Mouse (Mus musculus): ENCODE data around the gene Tiam1. TPM values are rescaled to one million over a fixed set of nuclear protein-coding genes. Genes with fewer than 3 reads are reported as not detected.
"Not testable (repeated sequence)": the region's sequence is repeated elsewhere in the genome, so short reads cannot be mapped to it uniquely, and the experiment has no call there.

Gene Tiam1
- polyA plus RNA-seq, 1 experiment from 2014 or later: 45.9 TPM

GRCm38 (mm10) chr16:90085580-90085979 is 58.0 kb downstream of the Tiam1 start:
- Histone ChIP-seq H3K36me3 (peaks cover 8% of the 10 kb centered on the region; the same call in 1 of the 2 replicates), H3K27me3 (no peaks in the 10 kb centered on the region), H3K9me3 (no peaks in the 10 kb centered on the region), H3K9ac (no peak overlapping the region), H3K27ac (0 out of 2 replicates have a peak overlapping the region, but pooled peaks have one; percentile 5), H3K4me3 (no peak overlapping the region), H3K4me1 (peaks cover 39% of the 10 kb centered on the region), H3K4me2 (no peak overlapping the region)
- 77% methylated on average over 14 of the region's 14 CpGs for WGBS
- no peak for ATAC-seq (ENCODE audit: insufficient number of reproducible peaks, insufficient read depth, low FRiP score, low TSS enrichment, low read depth)

GRCm38 (mm10) chr16:90081125-90081524 is 62.4 kb downstream of the Tiam1 start:
- Histone ChIP-seq H3K9me3 (no peaks in the 10 kb centered on the region), H3K36me3 (no peaks in the 10 kb centered on the region), H3K27me3 (no peaks in the 10 kb centered on the region), H3K4me1 (peaks cover 41% of the 10 kb centered on the region), H3K27ac (no peak overlapping the region), H3K9ac (no peak overlapping the region), H3K4me2 (no peak overlapping the region), H3K4me3 (no peak overlapping the region)
- WGBS: 75% methylated on average over 1 of the region's 1 CpGs
- ATAC-seq (ENCODE audit: insufficient number of reproducible peaks, insufficient read depth, low FRiP score, low TSS enrichment, low read depth): no peak

- no peak overlapping the region for H3K4me3 ChIP-seq
- peaks cover 28% of the 10 kb centered on the region for H3K4me1 ChIP-seq
- ATAC-seq (ENCODE audit: insufficient number of reproducible peaks, insufficient read depth, low FRiP score, low TSS enrichment, low read depth): no peak
- H3K36me3 ChIP-seq: no peaks in the 10 kb centered on the region
- WGBS: 88% methylated on average over 11 of the region's 11 CpGs
- no peak overlapping the region for H3K9ac ChIP-seq
- H3K27me3 ChIP-seq: no peaks in the 10 kb centered on the region
- H3K27ac ChIP-seq: no peak overlapping the region
- no peaks in the 10 kb centered on the region for H3K9me3 ChIP-seq
- no peak overlapping the region for H3K4me2 ChIP-seq
Measured at GRCm38 (mm10) chr16:90078806-90079381, 64.7 kb downstream of the Tiam1 start.

GRCm38 (mm10) chr16:90073510-90073909 is 70.1 kb downstream of the Tiam1 start:
- 0 out of 2 replicates have a peak overlapping the region, but pooled peaks have one; percentile 23 for H3K27ac ChIP-seq
- no peaks in the 10 kb centered on the region for H3K36me3 ChIP-seq
- no peak overlapping the region for H3K9ac ChIP-seq
- ATAC-seq (ENCODE audit: insufficient number of reproducible peaks, insufficient read depth, low FRiP score, low TSS enrichment, low read depth): no peak
- H3K27me3 ChIP-seq: no peaks in the 10 kb centered on the region
- H3K9me3 ChIP-seq: no peaks in the 10 kb centered on the region
- peak overlapping the region; percentile 40; the same call in 1 of the 2 replicates for H3K4me2 ChIP-seq
- 24% methylated on average over 7 of the region's 7 CpGs for WGBS
- H3K4me1 ChIP-seq: peaks cover 52% of the 10 kb centered on the region
- no peak overlapping the region for H3K4me3 ChIP-seq

GRCm38 (mm10) chr16:90072651-90073050 is 70.9 kb downstream of the Tiam1 start:
- no peak overlapping the region for H3K4me3 ChIP-seq
- no peaks in the 10 kb centered on the region for H3K9me3 ChIP-seq
- 19% methylated on average over 15 of the region's 15 CpGs for WGBS
- H3K36me3 ChIP-seq: no peaks in the 10 kb centered on the region
- no peak overlapping the region for H3K9ac ChIP-seq
- ATAC-seq (ENCODE audit: insufficient number of reproducible peaks, insufficient read depth, low FRiP score, low TSS enrichment, low read depth): no peak
- H3K27ac ChIP-seq: 0 out of 2 replicates have a peak overlapping the region, but pooled peaks have one; percentile 23
- peak overlapping the region; percentile 40 for H3K4me2 ChIP-seq
- peaks cover 55% of the 10 kb centered on the region for H3K4me1 ChIP-seq
- H3K27me3 ChIP-seq: no peaks in the 10 kb centered on the region

- not testable (repeated sequence) for H3K36me3 ChIP-seq, H3K4me2 ChIP-seq, H3K4me3 ChIP-seq, H3K9me3 ChIP-seq, H3K9ac ChIP-seq, H3K27me3 ChIP-seq
- Histone ChIP-seq H3K27ac (peak overlapping the region; percentile 33; the same call in 1 of the 2 replicates), H3K4me1 (peaks cover 55% of the 10 kb centered on the region)
- peak; percentile 82; the same call in 1 of the 2 replicates for ATAC-seq (ENCODE audit: insufficient number of reproducible peaks, insufficient read depth, low FRiP score, low TSS enrichment, low read depth)
Measured at GRCm38 (mm10) chr16:90071125-90071524, 72.4 kb downstream of the Tiam1 start.

GRCm38 (mm10) chr16:90070104-90070503 is 73.5 kb downstream of the Tiam1 start:
- Histone ChIP-seq H3K4me3 (no peak overlapping the region), H3K27ac (peak overlapping the region; percentile 33), H3K9me3 (no peaks in the 10 kb centered on the region), H3K4me2 (no peak overlapping the region), H3K9ac (no peak overlapping the region), H3K36me3 (peaks cover 7% of the 10 kb centered on the region; the same call in 1 of the 2 replicates), H3K4me1 (peaks cover 55% of the 10 kb centered on the region), H3K27me3 (no peaks in the 10 kb centered on the region)
- 69% methylated on average over 11 of the region's 11 CpGs for WGBS
- ATAC-seq (ENCODE audit: insufficient number of reproducible peaks, insufficient read depth, low FRiP score, low TSS enrichment, low read depth): no peak

- no peak for ATAC-seq (ENCODE audit: insufficient number of reproducible peaks, insufficient read depth, low FRiP score, low TSS enrichment, low read depth)
- 70% methylated on average over 8 of the region's 8 CpGs for WGBS
Measured at GRCm38 (mm10) chr16:90069197-90069596, 74.4 kb downstream of the Tiam1 start.

GRCm38 (mm10) chr16:90052905-90053519 is 90.6 kb downstream of the Tiam1 start:
- H3K9me3 ChIP-seq: no peaks in the 10 kb centered on the region
- H3K9ac ChIP-seq: no peak overlapping the region
- no peak for ATAC-seq (ENCODE audit: insufficient number of reproducible peaks, insufficient read depth, low FRiP score, low TSS enrichment, low read depth)
- H3K27me3 ChIP-seq: no peaks in the 10 kb centered on the region
- H3K36me3 ChIP-seq: peaks cover 12% of the 10 kb centered on the region
- H3K4me1 ChIP-seq: peaks cover 17% of the 10 kb centered on the region
- no peak overlapping the region for H3K27ac ChIP-seq
- H3K4me2 ChIP-seq: no peak overlapping the region
- WGBS: 77% methylated on average over 14 of the region's 14 CpGs
- no peak overlapping the region for H3K4me3 ChIP-seq

More at GRCm38 (mm10) chr16:90069197-90069596, 74.4 kb downstream of the Tiam1 start:
- Histone ChIP-seq H3K36me3 (peaks cover 16% of the 10 kb centered on the region), H3K9ac (no peak overlapping the region), H3K27me3 (no peaks in the 10 kb centered on the region), H3K4me2 (no peak overlapping the region), H3K4me3 (no peak overlapping the region), H3K27ac (no peak overlapping the region), H3K4me1 (peaks cover 52% of the 10 kb centered on the region), H3K9me3 (no peaks in the 10 kb centered on the region)

- no peak overlapping the region for H3K27ac ChIP-seq
- WGBS: 74% methylated on average over 11 of the region's 11 CpGs
- H3K9me3 ChIP-seq: no peaks in the 10 kb centered on the region
- ATAC-seq (ENCODE audit: insufficient number of reproducible peaks, insufficient read depth, low FRiP score, low TSS enrichment, low read depth): no peak
- no peak overlapping the region for H3K4me3 ChIP-seq
- H3K4me2 ChIP-seq: no peak overlapping the region
- no peak overlapping the region for H3K9ac ChIP-seq
- peaks cover 17% of the 10 kb centered on the region for H3K4me1 ChIP-seq
- peaks cover 12% of the 10 kb centered on the region for H3K36me3 ChIP-seq
- H3K27me3 ChIP-seq: no peaks in the 10 kb centered on the region
Measured at GRCm38 (mm10) chr16:90052409-90052808, 91.2 kb downstream of the Tiam1 start.

GRCm38 (mm10) chr16:90051051-90051450 is 92.5 kb downstream of the Tiam1 start:
- H3K36me3 ChIP-seq: peaks cover 11% of the 10 kb centered on the region
- peaks cover 26% of the 10 kb centered on the region for H3K4me1 ChIP-seq
- H3K9ac ChIP-seq: no peak overlapping the region
- WGBS: 86% methylated on average over 7 of the region's 7 CpGs
- no peaks in the 10 kb centered on the region for H3K27me3 ChIP-seq
- ATAC-seq (ENCODE audit: insufficient number of reproducible peaks, insufficient read depth, low FRiP score, low TSS enrichment, low read depth): no peak
- no peak overlapping the region for H3K4me3 ChIP-seq
- H3K4me2 ChIP-seq: no peak overlapping the region
- no peak overlapping the region for H3K27ac ChIP-seq
- H3K9me3 ChIP-seq: no peaks in the 10 kb centered on the region

- Histone ChIP-seq H3K27me3 (no peaks in the 10 kb centered on the region), H3K9me3 (no peaks in the 10 kb centered on the region), H3K27ac (no peak overlapping the region), H3K4me3 (no peak overlapping the region), H3K9ac (no peak overlapping the region), H3K4me1 (peaks cover 30% of the 10 kb centered on the region), H3K36me3 (no peaks in the 10 kb centered on the region), H3K4me2 (no peak overlapping the region)
- ATAC-seq (ENCODE audit: insufficient number of reproducible peaks, insufficient read depth, low FRiP score, low TSS enrichment, low read depth): no peak
- 86% methylated on average over 6 of the region's 6 CpGs for WGBS
Measured at GRCm38 (mm10) chr16:90047841-90048240, 95.7 kb downstream of the Tiam1 start.

Data from embryonic facial prominence, embryonic 13.5 days (tissue).